Comparison of ENCODE assay signal across 10 mouse cellular contexts in genomic region chr5:57868702-57869101, GRCm38 (mm10).
DNase-seq lines count a peak whose midpoint lies in the region; ATAC-seq and TF ChIP-seq lines count a peak whose summit lies in the region.
"Had no signal": no experiment of that assay in that cellular context is flagged by ENCODE, and none has a peak within 500 bp of the region (broad histone marks: within the 10 kb centered on the region; RNA-seq: fewer than 3 reads in every experiment).

No protein-coding gene starts in this region.

- no peak overlapping the region for H3K9ac ChIP-seq in lung, postnatal 0 days (replicated peaks; ENCODE audit: low read depth)
- H3K9ac ChIP-seq in intestine, embryonic 14.5 days (ENCODE audit: low read length), result no peak overlapping the region
- H3K9ac ChIP-seq in forebrain, embryonic 16.5 days (replicated peaks; ENCODE audit: low read depth, low read length), result no peak overlapping the region
- H3K9ac ChIP-seq: midbrain, embryonic 12.5 days had no signal

- WGBS in lung, postnatal 0 days, result 26% methylated on average over 4 of the region's 4 CpGs
- WGBS in intestine, embryonic 14.5 days, result 26% methylated on average over 4 of the region's 4 CpGs
- WGBS in hindbrain, embryonic 10.5 days, result 67% methylated on average over 4 of the region's 4 CpGs
- 47% methylated on average over 4 of the region's 4 CpGs for WGBS in forebrain, embryonic 16.5 days

- no peak for TF ChIP-seq EP300 in lung, postnatal 0 days (IDR thresholded peaks at IDR 0.05)

- peak; percentile 52; the same call in 1 of the 2 replicates for ATAC-seq in frontal cortex, adult (ENCODE audit: low TSS enrichment)
- ATAC-seq in lung, postnatal 0 days, result peak; percentile 65
- ATAC-seq in intestine, embryonic 14.5 days (replicated peaks; ENCODE audit: low FRiP score, low TSS enrichment, low read depth), result no peak
- ATAC-seq in forebrain, embryonic 16.5 days, result no peak

- DNase-seq in frontal cortex, postnatal 36 days (ENCODE audit: low spot score in 2 of 2), result no peak
- peak; percentile 64 for DNase-seq in lung, postnatal 0 days (ENCODE audit: low spot score)
- DNase-seq in lung, postnatal 25 days (ENCODE audit: low spot score), result no peak
- DNase-seq in intestine, embryonic 14.5 days (ENCODE audit: low spot score), result peak; percentile 54
- peak; percentile 48 for DNase-seq in naive thymus-derived CD4-positive, alpha-beta T cell, adult 2 months (ENCODE audit: low read depth)
- DNase-seq in hindbrain, embryonic 10.5 days (ENCODE audit: low spot score), result no peak
- DNase-seq: B cell, adult 2 months had no signal

- no peaks in the 10 kb centered on the region for H3K27me3 ChIP-seq in lung, postnatal 0 days (replicated peaks; ENCODE audit: insufficient read depth, low read length)
- H3K27me3 ChIP-seq in intestine, embryonic 14.5 days (replicated peaks; ENCODE audit: control insufficient read depth, insufficient read depth, low read length), result no peaks in the 10 kb centered on the region
- no peaks in the 10 kb centered on the region for H3K27me3 ChIP-seq in hindbrain, embryonic 10.5 days (ENCODE audit: insufficient read depth, poor library complexity, severe bottlenecking)
- H3K27me3 ChIP-seq in forebrain, embryonic 16.5 days (replicated peaks; ENCODE audit: control insufficient read depth, insufficient read depth, low read length), result no peaks in the 10 kb centered on the region
- H3K27me3 ChIP-seq: midbrain, embryonic 12.5 days had no signal

- no peaks in the 10 kb centered on the region for H3K36me3 ChIP-seq in lung, postnatal 0 days (ENCODE audit: insufficient read depth, low read length)
- H3K36me3 ChIP-seq in intestine, embryonic 14.5 days (ENCODE audit: control insufficient read depth, insufficient read depth, low read length), result no peaks in the 10 kb centered on the region
- no peaks in the 10 kb centered on the region for H3K36me3 ChIP-seq in hindbrain, embryonic 10.5 days
- no peaks in the 10 kb centered on the region for H3K36me3 ChIP-seq in forebrain, embryonic 16.5 days (ENCODE audit: control insufficient read depth, insufficient read depth)
- H3K36me3 ChIP-seq: midbrain, embryonic 12.5 days had no signal

- H3K27ac ChIP-seq in lung, postnatal 0 days (ENCODE audit: low read length), result no peak overlapping the region
- H3K27ac ChIP-seq in intestine, embryonic 14.5 days (ENCODE audit: low read depth), result peak overlapping the region; percentile 59
- H3K27ac ChIP-seq in hindbrain, embryonic 10.5 days, result no peak overlapping the region
- H3K27ac ChIP-seq in forebrain, embryonic 16.5 days (ENCODE audit: low read length), result no peak overlapping the region
- H3K27ac ChIP-seq: midbrain, embryonic 12.5 days had no signal

- peaks cover 3% of the 10 kb centered on the region; the same call in 1 of the 2 replicates for H3K4me1 ChIP-seq in lung, postnatal 0 days (ENCODE audit: insufficient read depth, low read depth, low read length)
- H3K4me1 ChIP-seq in intestine, embryonic 14.5 days (replicated peaks; ENCODE audit: control insufficient read depth, insufficient read depth, low read length), result peaks cover 8% of the 10 kb centered on the region; the same call in 1 of the 2 replicates
- H3K4me1 ChIP-seq in hindbrain, embryonic 10.5 days (replicated peaks), result no peaks in the 10 kb centered on the region
- no peaks in the 10 kb centered on the region; the same call in none of the 2 replicates for H3K4me1 ChIP-seq in forebrain, embryonic 16.5 days (replicated peaks; ENCODE audit: control insufficient read depth, insufficient read depth, low read length)
- H3K4me1 ChIP-seq: midbrain, embryonic 12.5 days had no signal

- H3K4me3 ChIP-seq in lung, postnatal 0 days (ENCODE audit: low read depth, low read length), result no peak overlapping the region
- no peak overlapping the region; the same call in 1 of the 2 replicates for H3K4me3 ChIP-seq in intestine, embryonic 14.5 days (ENCODE audit: low read depth, low read length)
- H3K4me3 ChIP-seq in hindbrain, embryonic 10.5 days, result no peak overlapping the region
- H3K4me3 ChIP-seq in forebrain, embryonic 16.5 days (replicated peaks; ENCODE audit: low read length), result no peak overlapping the region
- H3K4me3 ChIP-seq: midbrain, embryonic 12.5 days had no signal

- no peak overlapping the region; the same call in 1 of the 2 replicates for H3K4me2 ChIP-seq in lung, postnatal 0 days (replicated peaks; ENCODE audit: low read depth, low read length)
- H3K4me2 ChIP-seq in intestine, embryonic 14.5 days (ENCODE audit: low read length), result peak overlapping the region; percentile 25; the same call in 1 of the 2 replicates
- H3K4me2 ChIP-seq in forebrain, embryonic 16.5 days (ENCODE audit: low read length), result no peak overlapping the region
- H3K4me2 ChIP-seq: midbrain, embryonic 12.5 days had no signal

- TF ChIP-seq CTCF in lung, postnatal 0 days (IDR thresholded peaks at IDR 0.05), result peak; percentile 35

- H3K9me3 ChIP-seq in lung, postnatal 0 days (ENCODE audit: low read length), result no peaks in the 10 kb centered on the region
- no peaks in the 10 kb centered on the region for H3K9me3 ChIP-seq in intestine, embryonic 14.5 days (ENCODE audit: control insufficient read depth, low read length)
- H3K9me3 ChIP-seq in hindbrain, embryonic 10.5 days, result no peaks in the 10 kb centered on the region
- no peaks in the 10 kb centered on the region for H3K9me3 ChIP-seq in forebrain, embryonic 16.5 days (ENCODE audit: control insufficient read depth, low read length)
- H3K9me3 ChIP-seq: midbrain, embryonic 12.5 days had no signal

Comparison
In these comparisons a context has a peak if more than half of its experiments do, and no peak if none do; other contexts are left out.
1. DNase-seq: peak in lung, postnatal 0 days (single experiment), intestine, embryonic 14.5 days (single experiment) and naive thymus-derived CD4-positive, alpha-beta T cell, adult 2 months (single experiment); none in frontal cortex, postnatal 36 days (0 of 2), lung, postnatal 25 days (single experiment) and hindbrain, embryonic 10.5 days (single experiment).
2. ATAC-seq: peak in frontal cortex, adult (single experiment) and lung, postnatal 0 days (single experiment); none in intestine, embryonic 14.5 days (single experiment) and forebrain, embryonic 16.5 days (single experiment).